Mouse (Mus musculus): ENCODE data around the gene Cdc14b.

Cdc14b gene

GRCm38 (mm10) chr13:64237000-64237680, 38.0 kb downstream of the Cdc14b start:
- no peak for DNase-seq (ENCODE audit: low read depth, low spot score)

DNA sequence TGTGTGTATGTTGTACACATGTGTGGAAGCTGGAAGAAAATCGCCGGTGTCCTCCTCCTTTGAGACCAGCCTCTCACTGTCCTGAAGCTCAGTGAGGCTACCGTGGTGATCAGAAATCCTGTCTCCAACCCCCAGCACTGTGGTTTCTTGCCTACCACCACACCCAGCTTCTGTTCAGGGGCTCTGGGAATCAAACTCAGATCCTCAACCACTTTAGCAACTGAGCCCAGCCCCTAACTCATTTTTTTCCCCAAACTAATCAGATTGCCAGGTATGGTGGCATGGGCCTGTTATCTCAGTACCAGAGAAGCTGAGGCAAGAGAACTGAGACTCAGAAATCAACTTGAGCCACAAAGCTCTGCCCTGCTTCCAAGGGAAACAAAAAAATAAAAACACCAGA, 39.3 kb downstream of the Cdc14b start:
- no peak for DNase-seq (ENCODE audit: low read depth, low spot score)

DNA sequence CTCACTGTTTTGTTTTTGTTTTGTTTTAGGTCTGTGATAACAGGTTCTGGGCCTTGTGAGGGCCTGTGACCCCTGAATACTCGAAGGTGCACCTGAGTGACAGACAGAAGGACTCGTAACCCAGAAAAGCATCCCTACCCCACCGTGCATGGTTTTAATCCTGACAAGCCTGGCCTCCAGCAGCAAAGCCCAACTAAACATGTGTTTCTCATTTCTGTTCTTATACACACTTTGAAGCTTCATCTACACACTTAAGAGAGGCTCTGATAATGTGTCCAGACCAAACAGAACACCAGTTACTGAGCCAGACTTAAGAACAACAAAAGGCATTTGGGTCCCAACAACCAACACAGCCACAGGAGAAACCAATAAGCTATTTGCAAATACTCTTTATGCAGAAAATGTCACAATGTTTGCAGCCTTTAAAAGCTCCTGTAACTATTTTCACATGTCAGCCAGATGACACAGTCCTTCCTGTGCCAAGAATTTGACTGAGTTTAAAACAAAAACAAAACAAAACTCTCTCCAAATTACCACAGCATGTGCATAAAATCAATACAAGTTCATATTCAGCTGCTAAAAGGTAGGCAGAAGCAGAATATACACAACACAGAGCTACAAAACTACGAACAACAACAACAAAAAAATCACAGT, 39.9 kb downstream of the Cdc14b start:
- no peak for DNase-seq (ENCODE audit: low read depth, low spot score)

GRCm38 (mm10) chr13:64233139-64233538, 42.0 kb downstream of the Cdc14b start:
- no peak for DNase-seq (ENCODE audit: low read depth, low spot score)

DNA sequence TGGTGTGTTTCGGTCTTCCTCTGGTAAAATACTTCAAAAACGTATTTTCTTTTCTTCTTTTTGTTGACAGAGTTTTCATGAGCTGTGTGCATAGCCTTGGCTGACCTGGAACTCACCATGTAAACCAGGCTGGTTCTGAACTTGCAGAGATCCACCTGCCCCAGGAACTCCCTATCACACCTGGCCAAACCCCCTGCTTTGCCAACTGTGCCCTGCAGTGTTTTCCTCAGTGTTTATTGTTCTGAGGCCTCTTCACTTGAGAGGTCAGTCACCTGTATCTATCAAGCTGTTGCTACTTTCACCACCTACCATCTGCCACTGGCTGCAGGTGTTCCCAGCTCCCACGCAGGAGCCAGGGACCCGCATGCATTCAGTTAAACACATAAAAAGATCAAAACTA, 48.4 kb downstream of the Cdc14b start:
- DNase-seq (ENCODE audit: low read depth, low spot score), result no peak

DNA sequence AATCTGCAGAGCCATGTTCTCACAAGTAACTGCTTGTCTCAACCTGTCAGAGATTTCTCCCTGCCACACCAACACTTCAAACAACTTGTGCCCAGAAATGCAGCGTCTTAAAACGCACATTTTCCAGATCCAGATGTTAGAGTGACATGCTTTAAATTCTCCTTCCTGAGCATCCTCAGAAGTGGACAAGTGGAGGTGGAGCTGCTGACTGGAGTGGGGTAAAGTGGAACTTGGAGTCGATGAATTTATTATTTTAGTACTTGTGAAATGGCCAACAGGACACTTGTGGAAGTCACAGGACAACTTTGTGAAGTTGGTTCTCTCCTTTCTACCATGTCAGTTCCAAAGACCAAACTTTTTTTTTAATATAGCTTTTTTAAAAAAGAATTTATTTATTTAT, 49.4 kb downstream of the Cdc14b start:
- no peak for DNase-seq (ENCODE audit: low read depth, low spot score)

DNA sequence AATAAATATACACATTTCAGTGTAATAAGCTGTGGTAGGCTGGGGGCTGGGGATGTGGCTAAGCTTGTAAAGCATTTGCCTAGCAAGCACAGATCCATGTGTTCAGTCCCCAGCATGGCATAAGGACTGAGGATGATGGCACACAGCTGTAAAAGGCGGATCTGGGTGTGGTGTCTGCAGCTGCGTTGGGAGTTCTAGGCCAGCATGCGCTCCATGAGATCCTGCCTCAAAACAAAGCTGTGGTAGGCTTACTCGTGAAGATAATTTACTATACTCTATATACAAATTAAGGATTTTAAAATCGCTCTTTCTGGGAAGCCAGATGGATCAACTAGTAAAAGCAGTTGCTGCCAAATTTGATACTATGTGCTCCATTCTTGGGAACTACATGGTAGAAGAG, 60.2 kb downstream of the Cdc14b start:
- DNase-seq (ENCODE audit: low read depth, low spot score), result no peak

GRCm38 (mm10) chr13:64211995-64212603, 63.0 kb downstream of the Cdc14b start:
- no peak for DNase-seq (ENCODE audit: low read depth, low spot score)

GRCm38 (mm10) chr13:64208146-64208545, 66.9 kb downstream of the Cdc14b start:
- no peak for DNase-seq (ENCODE audit: low read depth, low spot score)

GRCm38 (mm10) chr13:64205186-64205585, 69.9 kb downstream of the Cdc14b start:
- DNase-seq (ENCODE audit: low read depth, low spot score), result no peak

DNA sequence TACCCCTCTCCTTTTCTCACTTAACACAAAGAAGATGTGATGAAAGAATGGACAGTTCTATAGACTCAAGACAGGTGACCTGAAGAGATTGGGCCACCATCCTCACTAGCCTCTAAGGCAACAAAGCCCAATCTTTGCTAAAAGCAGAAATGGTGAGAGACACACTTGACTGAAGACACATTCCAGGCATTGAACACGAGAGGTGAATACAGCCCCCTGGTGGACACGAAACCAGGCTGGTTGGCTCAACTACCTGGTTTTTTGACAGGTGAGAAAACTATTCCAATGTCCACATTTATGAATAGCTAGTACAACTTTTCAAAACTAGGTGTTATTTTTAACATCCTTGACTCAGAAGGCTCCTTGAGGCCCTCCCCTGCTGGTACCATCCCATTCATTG, 70.4 kb downstream of the Cdc14b start:
- DNase-seq (ENCODE audit: low read depth, low spot score), result no peak

DNA sequence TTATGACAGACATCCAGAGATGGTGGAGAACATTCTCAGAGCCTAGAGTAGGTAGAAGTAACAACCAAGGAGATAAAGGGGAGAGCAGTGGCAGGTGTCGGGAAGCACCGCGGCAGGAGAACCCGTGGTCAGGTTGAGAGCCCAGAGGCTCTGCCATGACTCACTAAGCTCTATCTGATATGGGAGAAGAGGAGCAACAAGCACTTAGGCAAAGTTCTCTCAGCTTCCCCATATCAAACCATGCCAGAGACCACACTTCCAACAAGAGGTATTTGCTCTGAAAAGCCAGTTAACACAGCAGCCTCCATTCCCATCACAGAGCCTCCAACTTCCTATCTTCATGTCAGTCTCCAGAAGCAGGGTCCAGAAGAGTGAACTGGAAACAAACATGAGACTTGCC, 74.2 kb downstream of the Cdc14b start:
- no peak for DNase-seq (ENCODE audit: low read depth, low spot score)

DNA sequence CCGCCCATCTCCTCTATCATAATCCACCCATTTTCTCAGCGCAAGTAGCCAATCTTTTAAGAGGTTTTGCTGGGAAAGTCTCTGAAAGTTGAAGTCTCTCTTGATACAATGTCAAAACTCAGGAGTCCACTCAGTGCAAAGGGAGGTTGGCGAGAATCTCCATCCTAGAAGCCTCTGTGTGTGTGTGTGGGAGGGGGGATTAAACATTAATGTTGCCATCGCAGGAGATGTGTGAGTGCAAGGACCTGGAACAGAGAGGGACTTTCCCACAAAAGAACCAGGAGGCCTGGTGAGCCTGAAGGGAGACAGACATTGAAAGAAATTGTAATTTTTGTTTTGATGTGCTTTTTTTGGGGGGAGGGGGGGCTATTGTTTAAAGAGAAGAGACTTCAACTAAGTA, 76.8 kb downstream of the Cdc14b start:
- no peak for DNase-seq (ENCODE audit: low read depth, low spot score)

DNA sequence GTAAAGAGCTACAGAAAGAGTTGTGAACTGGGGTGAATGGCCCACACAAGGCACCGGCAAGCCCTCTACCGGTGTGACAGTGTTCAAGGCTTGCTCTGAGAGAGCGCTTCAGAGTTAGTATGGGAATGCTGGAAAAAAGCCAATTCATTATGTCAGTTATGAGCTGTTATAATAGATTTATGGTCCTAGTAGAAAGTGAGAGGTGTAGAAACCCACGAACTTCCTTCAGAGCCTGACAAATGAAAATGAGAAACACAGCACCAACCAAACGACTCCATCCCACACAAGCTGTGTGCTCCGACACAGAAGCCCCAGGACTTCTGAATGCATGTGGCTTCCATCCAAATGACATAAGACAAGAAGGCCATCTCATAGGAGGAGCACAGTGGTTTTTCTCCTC, 77.2 kb downstream of the Cdc14b start:
- DNase-seq (ENCODE audit: low read depth, low spot score), result no peak

GRCm38 (mm10) chr13:64187065-64187464, 88.0 kb downstream of the Cdc14b start:
- DNase-seq (ENCODE audit: low read depth, low spot score), result no peak

GRCm38 (mm10) chr13:64186516-64186915, 88.6 kb downstream of the Cdc14b start:
- no peak for DNase-seq (ENCODE audit: low read depth, low spot score)

DNA sequence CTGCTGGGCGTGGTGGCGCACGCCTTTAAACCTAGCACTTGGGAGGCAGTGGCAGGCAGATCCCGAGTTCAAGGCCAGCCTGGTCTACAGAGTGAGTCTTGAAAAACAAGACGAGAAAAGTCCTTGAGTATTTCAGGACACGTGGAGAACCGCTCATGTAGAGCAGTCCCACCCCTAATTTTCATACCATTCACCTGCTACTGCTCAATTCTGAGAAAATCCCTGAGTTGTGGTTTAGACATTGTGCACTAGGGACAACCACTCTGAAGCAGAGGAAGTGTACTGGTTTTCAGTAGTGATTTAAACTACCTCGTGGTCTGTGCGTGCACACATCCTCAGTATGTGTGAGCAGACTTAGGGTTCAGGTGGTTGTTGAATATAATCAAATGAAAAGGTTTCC, 89.5 kb downstream of the Cdc14b start:
- no peak for DNase-seq (ENCODE audit: low read depth, low spot score)

- DNase-seq (ENCODE audit: low read depth, low spot score), result no peak
Observed at GRCm38 (mm10) chr13:64185176-64185575, 89.9 kb downstream of the Cdc14b start.

DNA sequence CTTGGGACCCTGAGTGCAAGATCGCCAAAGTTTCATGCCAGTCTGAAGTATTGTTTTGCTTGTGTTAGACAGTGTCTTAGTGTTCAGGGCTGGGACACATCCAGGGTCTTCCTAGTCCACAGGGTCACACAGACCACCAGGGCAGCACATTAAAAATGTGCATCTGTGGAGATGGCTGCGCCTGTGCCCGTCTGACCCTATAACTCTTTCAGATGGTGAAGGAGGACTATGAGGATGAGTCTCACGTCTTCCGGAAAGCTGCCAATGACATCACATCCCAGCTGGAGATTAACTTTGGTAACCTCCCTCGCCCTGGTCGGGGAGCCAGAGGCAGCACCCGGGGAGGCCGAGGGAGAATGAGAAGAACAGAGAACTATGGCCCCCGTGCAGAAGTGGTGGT, 90.7 kb downstream of the Cdc14b start:
- no peak for DNase-seq (ENCODE audit: low read depth, low spot score)

DNA sequence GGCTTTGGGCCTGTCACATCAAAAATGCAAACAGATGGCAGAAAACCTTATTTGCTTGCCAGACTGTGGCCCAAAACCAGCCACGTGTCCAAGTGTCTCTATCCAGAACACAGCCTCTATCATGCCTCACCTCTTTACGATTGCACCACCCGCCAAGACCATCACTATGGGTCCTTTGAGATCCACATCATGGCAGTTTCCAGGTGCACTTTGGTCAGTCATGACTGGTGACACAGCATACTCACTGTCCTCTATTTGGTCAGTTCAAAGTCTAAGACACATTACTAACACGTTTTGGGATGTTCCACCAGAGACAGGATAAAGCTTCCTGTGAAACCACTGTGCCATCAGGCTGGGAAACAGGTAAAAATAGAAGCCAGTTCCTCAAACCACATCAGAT, 91.5 kb downstream of the Cdc14b start:
- no peak for DNase-seq (ENCODE audit: low read depth, low spot score)

GRCm38 (mm10) chr13:64182091-64182490, 93.0 kb downstream of the Cdc14b start:
- DNase-seq (ENCODE audit: low read depth, low spot score), result no peak

DNA sequence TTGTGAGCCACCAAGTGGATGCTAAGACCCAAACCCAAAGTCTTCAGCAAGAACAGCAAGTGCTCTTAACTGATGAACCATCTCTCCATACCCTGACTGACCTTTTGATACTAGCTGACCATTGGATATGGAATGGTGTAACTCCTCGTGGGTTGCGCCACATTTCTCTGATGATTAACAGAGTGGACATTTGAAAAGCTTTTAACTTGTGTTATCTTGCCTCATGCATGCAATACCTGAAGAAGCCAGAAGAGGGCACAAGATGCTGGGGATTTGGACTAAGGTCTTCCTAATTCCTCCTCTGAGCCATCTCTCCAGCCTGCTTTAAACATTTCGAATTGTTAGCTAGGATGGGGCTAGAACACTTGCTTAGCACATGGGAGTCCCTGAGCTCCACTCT, 94.2 kb downstream of the Cdc14b start:
- no peak for DNase-seq (ENCODE audit: low read depth, low spot score)

DNA sequence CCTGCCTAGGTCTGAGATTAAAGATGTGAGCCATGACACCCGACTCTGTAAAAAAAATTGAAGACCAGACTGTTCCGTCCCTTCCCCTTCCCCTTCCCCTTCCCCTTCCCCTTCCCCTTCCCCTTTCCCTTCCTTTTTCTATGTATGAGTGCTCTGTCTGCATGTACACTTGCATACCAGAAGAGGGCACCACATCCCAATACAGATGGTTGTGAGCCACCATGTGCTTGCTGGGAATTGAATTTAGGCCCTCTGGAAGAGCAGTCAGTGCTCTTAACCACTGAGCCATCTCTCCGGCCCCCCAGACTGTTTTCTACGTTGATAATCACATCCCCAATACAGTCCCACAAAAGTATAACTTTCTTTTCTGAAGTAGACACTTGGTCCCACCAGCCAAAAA, 94.8 kb downstream of the Cdc14b start:
- DNase-seq (ENCODE audit: low read depth, low spot score), result no peak
